Mouse (Mus musculus) left cerebral cortex, postnatal 25 days (tissue): ENCODE measurements around the gene Anxa4. TPM values are rescaled to one million over a fixed set of nuclear protein-coding genes. Genes with fewer than 3 reads are reported as not detected.
A peak's percentile ranks its signal among the peaks of the same experiment; 100 is the strongest.

ENCODE experiments used
- DNase-seq, 2 experiments: peaks; one replicate each; pipeline ENCODE4 v3.0.0; 2022; ENCODE audit warnings: low spot score in 2 of 2, mixed read lengths in 1 of 2
- intact Hi-C: fragments of 180-260 bp; cut with DNase I; formaldehyde crosslinking; loops from one replicate; pipeline ENCODE4 v1.15.1; 2025
- total RNA-seq, 2 experiments: library from RNA; stranded (reverse); gene quantifications; 2 replicates each; pipeline ENCODE4 v1.2.3; 2021

Gene Anxa4
- total RNA-seq, 2 experiments from 2014 or later: 4.2 to 5.9 TPM

- intact Hi-C loops: no loop called here
- no peak for DNase-seq
These were observed 25.1 kb downstream of the Anxa4 start for GRCm38 (mm10) chr6:86768186-86768776.

DNA sequence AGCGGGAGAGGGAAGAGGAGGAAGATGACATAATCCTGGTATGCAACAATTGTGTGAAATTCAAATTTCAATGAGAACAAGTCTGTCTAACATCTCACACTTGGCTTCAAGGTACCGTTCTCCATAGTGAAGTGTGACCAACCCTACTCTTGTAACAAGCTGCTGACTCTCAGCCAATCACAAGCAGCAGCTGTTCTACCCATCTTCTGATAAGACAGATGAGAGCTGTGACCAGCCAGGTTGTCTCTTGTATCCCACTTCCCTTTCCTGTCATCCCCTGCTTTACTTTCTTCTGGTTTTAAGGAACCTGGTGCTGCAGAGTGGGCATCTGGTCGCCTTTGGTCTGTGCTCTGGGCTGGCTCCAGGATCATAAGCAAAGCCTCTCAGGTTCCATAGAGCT lies 25.9 kb downstream of the Anxa4 start:
- no peak for DNase-seq
- intact Hi-C loops: no loop called here

DNA sequence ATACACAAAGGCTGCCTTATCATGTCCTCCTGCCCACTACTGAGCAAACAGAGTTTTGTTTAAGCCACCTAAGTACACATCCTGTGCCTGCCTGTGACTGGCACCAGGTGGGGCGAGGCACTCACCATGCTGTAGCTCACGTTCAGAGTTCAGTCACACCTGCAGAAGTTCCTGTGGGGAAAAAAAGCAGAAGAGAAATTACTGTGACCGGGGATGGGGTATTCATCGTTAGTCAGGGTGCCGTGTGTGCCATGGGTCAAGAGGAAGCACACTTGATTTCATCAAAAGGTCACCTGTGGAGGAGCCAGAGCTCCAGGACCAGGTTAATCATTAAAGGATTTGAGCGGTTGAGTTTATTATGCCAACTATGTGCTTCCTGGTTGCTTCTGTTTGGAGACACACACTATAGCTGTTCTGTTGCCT lies 27.7 kb downstream of the Anxa4 start:
- no peak for DNase-seq
- intact Hi-C loops: no loop called here

GRCm38 (mm10) chr6:86754105-86754863 lies 39.1 kb downstream of the Anxa4 start:
- intact Hi-C loops: no loop called here
- DNase-seq: no peak

- intact Hi-C loops: no loop called here
- no peak for DNase-seq
These were observed 40.4 kb downstream of the Anxa4 start for GRCm38 (mm10) chr6:86752843-86753485.

DNA sequence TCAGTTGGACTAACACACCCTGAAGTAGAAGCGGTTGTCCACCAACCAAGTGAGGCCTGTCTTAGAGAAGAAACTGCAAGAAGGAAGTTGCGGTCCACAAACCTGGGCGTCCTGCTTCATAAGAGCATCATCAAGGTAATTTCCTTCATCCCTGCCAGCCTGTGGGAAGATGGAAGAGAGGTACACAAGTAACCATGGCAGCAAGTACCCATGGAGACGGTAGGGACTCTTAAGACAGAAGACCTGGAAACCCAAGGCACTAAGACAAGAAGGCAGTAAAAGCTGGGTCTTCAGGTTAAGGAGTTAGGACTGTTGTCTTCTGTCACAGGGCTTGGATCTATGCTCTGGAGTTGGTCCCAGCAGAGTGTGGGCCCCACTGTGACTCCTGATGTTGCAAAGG lies 42.4 kb downstream of the Anxa4 start:
- DNase-seq: no peak

DNA sequence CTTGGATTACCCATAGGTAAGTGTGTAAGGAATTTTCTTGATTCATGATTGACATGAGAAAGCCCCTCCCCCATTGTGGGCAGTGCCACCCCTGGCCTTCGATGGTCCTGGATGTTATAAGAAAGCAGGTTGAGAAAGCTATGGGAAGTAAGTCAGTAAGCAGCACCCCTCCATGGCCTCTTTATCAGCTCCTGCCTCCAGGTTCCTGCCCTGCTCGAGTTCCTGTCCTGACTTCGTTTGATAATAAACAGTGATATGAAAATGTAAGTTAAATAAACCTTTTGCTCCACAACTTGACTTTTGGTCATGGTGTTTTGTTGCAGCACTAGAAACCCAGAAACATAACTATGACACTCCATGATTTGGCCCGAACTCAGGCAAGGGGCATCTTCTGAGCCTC lies 43.6 kb downstream of the Anxa4 start:
- no peak for DNase-seq
- intact Hi-C loops: loop anchor here (5.0 kb wide), 1 partner anchor 172 kb away; no protein-coding TSS in a partner anchor

More for the DNA sequence above, 42.4 kb downstream of the Anxa4 start:
- intact Hi-C loops: no loop called here

DNA sequence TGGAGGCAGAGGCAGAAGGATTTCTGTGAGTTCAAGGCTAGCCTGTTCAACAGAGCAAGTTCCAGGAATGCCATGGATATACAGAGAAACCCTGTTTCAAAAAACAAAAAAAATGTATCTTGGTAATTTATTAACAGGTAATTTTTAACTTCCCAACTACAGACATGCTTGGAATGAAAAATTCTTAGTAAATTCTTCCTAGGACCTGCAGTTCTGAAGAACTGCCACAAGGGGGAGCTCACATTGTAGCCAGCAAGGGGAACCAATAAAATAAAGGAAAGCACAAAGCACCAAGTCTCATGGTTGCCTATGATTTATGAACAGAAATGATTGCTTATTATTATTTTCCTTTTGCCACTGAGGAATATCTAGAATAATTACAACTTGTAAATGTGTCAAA lies 46.2 kb downstream of the Anxa4 start:
- intact Hi-C loops: loop anchor here (1.0 to 5.0 kb wide), 2 partner anchors 59 to 175 kb away; no protein-coding TSS in a partner anchor

GRCm38 (mm10) chr6:86740652-86741051 lies 52.7 kb downstream of the Anxa4 start:
- DNase-seq: no peak
- intact Hi-C loops: no loop called here

More for the DNA sequence above, 46.2 kb downstream of the Anxa4 start:
- peak; percentile 47 to 52 for DNase-seq

GRCm38 (mm10) chr6:86736830-86737229 lies 56.6 kb downstream of the Anxa4 start:
- intact Hi-C loops: no loop called here
- DNase-seq: no peak

GRCm38 (mm10) chr6:86736313-86736712 lies 57.1 kb downstream of the Anxa4 start:
- intact Hi-C loops: no loop called here
- DNase-seq: no peak

- intact Hi-C loops: loop anchor here (5.0 kb wide), 1 partner anchor 206 kb away; the partner anchor contains the start of gene Pcbp1
- DNase-seq: peak; percentile 90 to 94
These were observed 60.1 kb downstream of the Anxa4 start, which contains the start of gene Gmcl1 for GRCm38 (mm10) chr6:86733183-86733876. TSS of gene Gmcl1 (minus strand) at chr6:86733383.

DNA sequence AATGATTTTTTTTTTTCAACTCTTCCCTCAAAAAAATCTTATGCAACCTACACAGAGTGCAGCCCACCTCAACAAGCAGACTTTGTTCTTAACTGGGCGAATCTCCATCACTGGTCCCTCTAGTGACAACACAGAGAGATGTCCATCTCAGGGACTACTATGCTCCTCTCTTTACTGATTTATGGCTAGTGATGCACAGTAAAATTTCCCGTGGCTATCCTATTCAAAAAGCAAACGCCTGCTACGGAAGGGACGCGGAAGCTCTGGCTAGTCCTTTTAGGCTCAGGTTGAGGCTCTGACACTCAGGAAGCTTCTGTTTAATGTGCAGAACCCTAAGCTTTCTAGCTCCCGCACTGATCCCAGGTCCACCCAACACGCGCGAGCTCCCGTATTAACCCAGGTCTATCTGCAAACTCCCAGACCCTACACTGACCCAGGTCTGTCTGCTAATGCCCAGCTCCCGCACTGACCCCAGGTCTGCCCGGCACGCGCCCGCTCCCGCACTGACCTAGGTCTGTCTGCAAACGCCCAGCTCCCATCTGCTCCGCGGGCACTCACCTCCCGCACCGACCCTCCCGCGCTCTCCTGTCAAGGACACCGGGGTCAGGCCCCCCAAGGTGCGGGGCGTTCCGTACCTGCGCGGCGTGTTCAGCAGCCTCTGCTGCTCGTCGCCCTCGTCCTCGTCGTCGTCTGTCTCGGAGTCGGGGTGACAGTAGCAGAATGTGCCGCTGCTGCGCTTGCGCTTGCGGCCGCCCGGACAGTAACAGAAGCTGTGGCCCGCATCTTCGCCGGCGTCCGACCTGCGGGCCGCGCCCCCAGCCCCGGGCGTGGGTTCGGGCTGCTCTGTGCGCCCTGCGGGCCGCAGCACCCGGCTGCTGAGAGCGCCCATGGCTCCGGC lies 60.9 kb downstream of the Anxa4 start:
- intact Hi-C loops: loop anchor here (5.0 kb wide), 1 partner anchor 205 kb away; the partner anchor contains the start of gene Pcbp1

GRCm38 (mm10) chr6:86728711-86729110 lies 64.7 kb downstream of the Anxa4 start:
- intact Hi-C loops: no loop called here
- no peak for DNase-seq

More for the DNA sequence above, 60.9 kb downstream of the Anxa4 start:
- peak in 1 of 2 experiments; percentile 60 for DNase-seq

GRCm38 (mm10) chr6:86721977-86722376 lies 71.4 kb downstream of the Anxa4 start:
- peak in 1 of 2 experiments; percentile 42 for DNase-seq
- intact Hi-C loops: no loop called here

DNA sequence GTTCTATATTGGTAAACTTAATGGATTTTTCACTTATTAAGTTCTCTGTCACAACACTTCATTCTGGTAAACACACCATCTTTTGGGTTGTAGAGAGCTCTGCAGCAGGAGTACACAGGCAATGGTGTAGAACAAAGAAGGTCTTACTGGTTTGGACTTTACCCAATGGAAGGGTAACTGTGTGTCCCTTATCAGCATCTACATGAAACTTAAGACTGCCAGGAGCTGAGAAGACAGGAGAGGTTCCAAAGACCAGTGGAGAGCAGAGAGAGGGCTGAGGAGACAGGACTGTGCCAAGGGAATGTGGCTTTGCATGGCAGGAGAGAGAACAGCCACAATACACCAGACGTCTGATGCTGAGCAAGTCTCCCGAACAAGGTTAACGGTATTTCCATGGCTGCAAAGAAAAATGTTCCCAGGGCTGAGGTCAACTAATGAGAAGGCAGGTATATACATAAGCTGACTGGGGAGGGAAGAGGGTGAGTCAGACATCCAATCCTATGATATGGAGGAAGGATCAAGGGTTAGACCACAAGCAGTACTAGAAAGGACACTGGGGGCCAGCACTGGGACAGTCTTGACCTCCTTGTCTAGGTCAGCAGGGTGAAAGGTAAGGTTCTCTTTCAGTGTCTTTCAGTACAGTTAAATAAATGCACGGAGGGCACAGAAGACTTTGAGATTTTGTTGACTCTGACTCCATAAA lies 85.2 kb downstream of the Anxa4 start:
- DNase-seq: no peak
- intact Hi-C loops: no loop called here

DNA sequence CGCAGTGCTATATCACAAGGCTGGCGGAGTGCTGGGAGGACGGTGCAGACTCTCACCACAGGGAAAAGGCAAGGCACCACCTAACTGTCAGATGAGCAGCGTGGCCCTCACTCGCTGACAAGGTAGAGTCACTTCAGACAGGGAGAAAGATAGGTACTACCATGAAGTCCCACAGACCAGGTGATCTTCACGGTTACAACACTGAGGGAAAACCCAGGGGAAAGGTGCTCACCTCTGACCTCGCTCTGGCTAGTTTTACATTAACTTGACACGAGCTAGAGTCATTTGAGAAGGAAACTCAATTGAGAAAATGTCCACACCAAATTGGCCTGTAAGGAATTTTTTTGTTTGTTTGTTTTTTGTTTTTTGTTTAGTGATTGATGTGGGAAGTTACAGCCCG lies 90.8 kb downstream of the Anxa4 start:
- intact Hi-C loops: no loop called here
- no peak for DNase-seq

- intact Hi-C loops: no loop called here
These were observed 95.5 kb downstream of the Anxa4 start for GRCm38 (mm10) chr6:86697903-86698302.

More at GRCm38 (mm10) chr6:86697903-86698302, 95.5 kb downstream of the Anxa4 start:
- DNase-seq: no peak
